Mouse (Mus musculus) intestine, embryonic 15.5 days (tissue): ENCODE measurements at regions not wholly inside any gene's neighbourhood (a gene's known extent, or its start where the extent isn't known, plus 50 kb on each side); places are given as distances from the start of the nearest gene placed in this dataset.

Experiments
- ATAC-seq: fragments of 200-750 bp; cut with Nextera tagmentation; 2 replicates; pipeline ENCODE4 v1.8.0; 2017; ENCODE audit warnings: moderate TSS enrichment, moderate library complexity
- H3K27ac ChIP-seq: fragments of 300-500 bp; sonication (generic); 2 replicates; pipeline ENCODE4 v1.5.1; 2015; ENCODE audit warnings: mild to moderate bottlenecking, inconsistent platforms
- H3K27me3 ChIP-seq: fragments of 300-500 bp; sonication (generic); replicated peaks from 2 replicates; pipeline ENCODE4 v1.6.1; 2015; ENCODE audit warnings: inconsistent platforms
- H3K36me3 ChIP-seq: fragments of 300-500 bp; sonication (generic); 2 replicates; pipeline ENCODE4 v1.6.1; 2015; ENCODE audit warnings: inconsistent platforms
- H3K4me1 ChIP-seq: fragments of 300-500 bp; sonication (generic); replicated peaks from 2 replicates; pipeline ENCODE4 v1.6.1; 2015; ENCODE audit warnings: inconsistent platforms
- H3K4me2 ChIP-seq: fragments of 300-500 bp; sonication (generic); replicated peaks from 2 replicates; pipeline ENCODE4 v1.6.1; 2015; ENCODE audit warnings: mild to moderate bottlenecking, inconsistent platforms
- H3K4me3 ChIP-seq: fragments of 300-500 bp; sonication (generic); replicated peaks from 2 replicates; pipeline ENCODE4 v1.5.1; 2015; ENCODE audit warnings: inconsistent platforms
- H3K9ac ChIP-seq: fragments of 300-500 bp; sonication (generic); 2 replicates; pipeline ENCODE4 v1.6.1; 2015; ENCODE audit warnings: inconsistent platforms
- H3K9me3 ChIP-seq: fragments of 300-500 bp; sonication (generic); 2 replicates; pipeline ENCODE4 v1.6.1; 2016; ENCODE audit warnings: inconsistent platforms
- WGBS: fragments of 180-500 bp; shearing (Covaris S2); methylation state at CpG from one replicate; pipeline ENCODE4 v1.1.7; 2015; 5-methylcytosine and 5-hydroxymethylcytosine counted together

DNA sequence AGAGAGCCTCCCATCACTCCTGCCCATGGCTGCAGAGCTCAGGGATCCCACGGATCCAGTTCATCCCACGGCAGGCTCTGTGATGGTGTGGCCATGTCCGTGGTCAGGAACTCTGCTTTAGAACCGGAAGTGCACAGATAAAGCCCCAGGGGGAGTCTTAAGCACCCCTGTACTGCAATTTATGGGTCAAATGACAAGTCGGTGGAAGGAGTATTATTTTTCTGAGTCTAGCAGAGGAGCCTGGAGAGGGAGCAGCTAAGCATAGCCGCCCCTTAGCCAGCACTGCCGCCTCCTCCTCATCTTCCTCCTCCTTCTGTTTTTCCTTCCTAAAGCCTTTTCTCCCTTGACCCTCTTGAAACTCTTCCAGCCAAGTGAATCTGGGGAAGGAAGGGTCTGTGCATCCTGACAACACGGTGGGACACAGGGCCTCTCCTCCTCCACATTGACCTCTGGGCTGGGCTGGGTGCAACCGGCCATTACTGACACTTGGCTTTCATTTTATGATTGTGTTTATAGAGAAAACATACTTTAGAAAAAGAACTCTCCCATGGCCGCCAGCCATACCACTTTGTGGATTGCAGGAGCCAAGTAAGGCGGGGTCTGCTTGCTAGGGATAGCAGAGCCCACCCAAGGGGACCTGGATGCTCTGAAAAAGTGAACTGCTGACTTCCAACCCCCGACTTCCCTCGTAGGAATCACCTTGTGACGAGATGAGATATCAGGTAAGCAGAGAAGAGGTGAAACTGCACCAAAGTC is 494.3 kb downstream of the Ccdc171 start:
- peaks cover 8% of the 10 kb centered on the region; the same call in 1 of the 2 replicates for H3K4me1 ChIP-seq
- H3K4me2 ChIP-seq: no peak overlapping the region
- H3K27ac ChIP-seq: 0 out of 2 replicates have a peak overlapping the region, but pooled peaks have one; percentile 13
- H3K4me3 ChIP-seq: no peak overlapping the region
- H3K27me3 ChIP-seq: no peaks in the 10 kb centered on the region
- H3K9me3 ChIP-seq: no peaks in the 10 kb centered on the region
- H3K9ac ChIP-seq: no peak overlapping the region
- H3K36me3 ChIP-seq: no peaks in the 10 kb centered on the region
- 74% methylated on average over 14 of the region's 14 CpGs for WGBS
- no peak for ATAC-seq

- 55% methylated on average over 1 of the region's 1 CpGs for WGBS
- Histone ChIP-seq H3K4me2 (no peak overlapping the region), H3K27me3 (no peaks in the 10 kb centered on the region), H3K9me3 (no peaks in the 10 kb centered on the region), H3K4me1 (peaks cover 8% of the 10 kb centered on the region; the same call in 1 of the 2 replicates), H3K36me3 (no peaks in the 10 kb centered on the region), H3K9ac (no peak overlapping the region), H3K27ac (no peak overlapping the region), H3K4me3 (no peak overlapping the region)
- peak; percentile 36; the same call in 1 of the 2 replicates for ATAC-seq
Measured at GRCm38 (mm10) chr4:84020692-84021091, 495.3 kb downstream of the Ccdc171 start.

- Histone ChIP-seq H3K4me3 (no peak overlapping the region), H3K36me3 (no peaks in the 10 kb centered on the region), H3K27ac (no peak overlapping the region), H3K9ac (no peak overlapping the region), H3K9me3 (no peaks in the 10 kb centered on the region), H3K4me2 (no peak overlapping the region), H3K4me1 (peaks cover 8% of the 10 kb centered on the region; the same call in 1 of the 2 replicates), H3K27me3 (no peaks in the 10 kb centered on the region)
- no peak for ATAC-seq
- 88% methylated on average over 7 of the region's 7 CpGs for WGBS
Measured at GRCm38 (mm10) chr4:84022323-84022722, 497.0 kb downstream of the Ccdc171 start.

GRCm38 (mm10) chr4:84026144-84026543 is 500.8 kb downstream of the Ccdc171 start:
- H3K4me1 ChIP-seq: no peaks in the 10 kb centered on the region
- H3K9ac ChIP-seq: no peak overlapping the region
- H3K9me3 ChIP-seq: no peaks in the 10 kb centered on the region
- WGBS: 39% methylated on average over 8 of the region's 8 CpGs
- H3K36me3 ChIP-seq: no peaks in the 10 kb centered on the region
- H3K27me3 ChIP-seq: no peaks in the 10 kb centered on the region
- H3K4me3 ChIP-seq: no peak overlapping the region
- H3K4me2 ChIP-seq: no peak overlapping the region
- no peak for ATAC-seq
- H3K27ac ChIP-seq: no peak overlapping the region

GRCm38 (mm10) chr4:84028120-84028519 is 502.8 kb downstream of the Ccdc171 start:
- no peaks in the 10 kb centered on the region for H3K27me3 ChIP-seq
- no peak overlapping the region for H3K4me3 ChIP-seq
- H3K4me2 ChIP-seq: no peak overlapping the region
- no peaks in the 10 kb centered on the region for H3K36me3 ChIP-seq
- H3K9ac ChIP-seq: no peak overlapping the region
- H3K27ac ChIP-seq: no peak overlapping the region
- no peak for ATAC-seq
- no peaks in the 10 kb centered on the region for H3K9me3 ChIP-seq
- WGBS: 50% methylated on average over 5 of the region's 5 CpGs
- H3K4me1 ChIP-seq: no peaks in the 10 kb centered on the region

- Histone ChIP-seq H3K4me1 (no peaks in the 10 kb centered on the region), H3K9me3 (no peaks in the 10 kb centered on the region), H3K27ac (no peak overlapping the region), H3K4me3 (no peak overlapping the region), H3K9ac (no peak overlapping the region), H3K4me2 (no peak overlapping the region), H3K36me3 (no peaks in the 10 kb centered on the region), H3K27me3 (no peaks in the 10 kb centered on the region)
- 88% methylated on average over 5 of the region's 5 CpGs for WGBS
- no peak for ATAC-seq
Measured at GRCm38 (mm10) chr4:84030916-84031315, 505.6 kb downstream of the Ccdc171 start.

- H3K4me1 ChIP-seq: no peaks in the 10 kb centered on the region
- no peaks in the 10 kb centered on the region for H3K27me3 ChIP-seq
- no peaks in the 10 kb centered on the region for H3K36me3 ChIP-seq
- no peak overlapping the region for H3K9ac ChIP-seq
- no peak overlapping the region for H3K4me2 ChIP-seq
- no peak overlapping the region for H3K4me3 ChIP-seq
- no peak overlapping the region for H3K27ac ChIP-seq
- 71% methylated on average over 10 of the region's 10 CpGs for WGBS
- H3K9me3 ChIP-seq: no peaks in the 10 kb centered on the region
- no peak for ATAC-seq
Measured at GRCm38 (mm10) chr4:84032505-84032904, 507.2 kb downstream of the Ccdc171 start.

GRCm38 (mm10) chr4:84035347-84035746 is 510.0 kb downstream of the Ccdc171 start:
- 81% methylated on average over 1 of the region's 1 CpGs for WGBS
- H3K9me3 ChIP-seq: no peaks in the 10 kb centered on the region
- ATAC-seq: no peak

DNA sequence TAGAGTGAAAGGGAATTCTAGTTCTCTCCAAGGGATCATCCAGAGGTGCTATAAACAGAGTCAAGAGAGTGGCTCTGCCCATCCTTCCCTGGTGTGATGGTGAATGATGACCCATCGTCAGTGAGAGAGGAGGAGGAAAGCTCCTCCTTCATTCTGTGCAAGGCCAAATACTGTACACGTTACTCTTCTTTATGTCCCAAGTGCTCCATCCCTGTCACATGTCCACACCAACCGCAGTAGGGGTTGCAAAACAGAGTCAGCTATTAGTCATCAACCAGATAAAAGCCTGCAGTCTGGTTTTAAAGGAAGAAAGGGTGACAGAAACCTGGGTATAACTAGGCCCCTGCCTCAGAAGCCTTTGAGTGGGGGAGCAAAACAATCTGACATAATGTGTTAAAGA is 512.2 kb downstream of the Ccdc171 start:
- H3K4me2 ChIP-seq: no peak overlapping the region
- H3K36me3 ChIP-seq: no peaks in the 10 kb centered on the region
- no peak overlapping the region for H3K27ac ChIP-seq
- WGBS: 53% methylated on average over 3 of the region's 3 CpGs
- no peak overlapping the region for H3K9ac ChIP-seq
- H3K4me3 ChIP-seq: no peak overlapping the region
- no peaks in the 10 kb centered on the region for H3K4me1 ChIP-seq
- ATAC-seq: no peak
- no peaks in the 10 kb centered on the region for H3K27me3 ChIP-seq
- no peaks in the 10 kb centered on the region for H3K9me3 ChIP-seq

More at GRCm38 (mm10) chr4:84035347-84035746, 510.0 kb downstream of the Ccdc171 start:
- no peaks in the 10 kb centered on the region for H3K4me1 ChIP-seq
- no peaks in the 10 kb centered on the region for H3K36me3 ChIP-seq
- no peak overlapping the region for H3K4me2 ChIP-seq
- H3K9ac ChIP-seq: no peak overlapping the region
- H3K27me3 ChIP-seq: no peaks in the 10 kb centered on the region
- no peak overlapping the region for H3K27ac ChIP-seq
- H3K4me3 ChIP-seq: no peak overlapping the region

DNA sequence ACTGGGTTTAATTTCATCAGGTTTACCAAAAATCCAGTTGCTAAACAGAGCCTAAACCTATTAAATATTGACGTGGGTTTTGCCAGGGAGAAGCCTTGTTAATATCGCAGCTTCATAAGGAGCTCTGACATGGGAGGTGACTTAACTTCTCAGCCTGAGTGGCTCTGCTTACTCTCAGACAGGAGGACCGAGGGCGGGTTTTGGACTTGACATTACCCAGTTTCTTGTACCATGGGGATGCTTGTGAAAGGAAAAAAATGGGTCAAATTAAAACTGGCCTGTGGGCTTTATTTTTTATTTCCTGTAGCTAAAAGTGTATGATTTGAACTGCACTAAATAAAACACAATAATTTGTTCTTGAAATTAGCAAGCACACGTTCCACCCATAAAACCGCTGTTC is 524.9 kb downstream of the Ccdc171 start:
- 39% methylated on average over 6 of the region's 6 CpGs for WGBS

DNA sequence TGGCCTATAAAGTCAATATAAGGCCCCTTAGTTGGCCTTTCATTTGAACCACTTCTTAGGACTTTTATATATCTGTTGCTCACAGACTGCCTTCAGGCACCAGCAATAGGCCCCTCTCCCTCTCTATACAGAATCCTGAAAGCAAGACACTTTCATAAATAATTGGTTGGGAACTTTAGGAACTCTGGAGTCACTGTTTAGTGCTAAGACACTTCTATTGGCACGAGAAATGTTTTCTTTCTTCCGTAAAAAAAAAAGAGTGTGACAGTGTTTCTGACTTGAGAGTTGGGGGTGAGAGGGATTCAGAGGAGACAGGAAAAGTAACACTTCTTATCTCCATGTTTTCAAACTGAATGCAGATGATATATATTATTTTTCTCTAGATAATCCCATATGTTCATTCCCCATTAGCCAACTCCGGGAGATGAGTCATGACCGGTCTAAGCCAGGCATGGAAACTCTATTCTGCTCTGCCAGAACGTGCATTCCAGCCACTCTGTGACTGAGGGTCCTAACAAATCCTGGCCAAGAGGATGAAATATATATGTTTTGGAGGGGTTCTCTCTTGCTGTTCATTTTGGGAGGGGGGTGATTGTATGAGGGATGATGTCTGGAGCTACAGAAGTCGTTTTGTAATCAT is 531.6 kb downstream of the Ccdc171 start:
- ATAC-seq: 0 out of 2 replicates have a peak, but pooled peaks have one; percentile 41
- H3K9ac ChIP-seq: no peak overlapping the region
- 58% methylated on average over 6 of the region's 6 CpGs for WGBS
- H3K4me2 ChIP-seq: no peak overlapping the region
- H3K36me3 ChIP-seq: no peaks in the 10 kb centered on the region
- no peak overlapping the region for H3K4me3 ChIP-seq
- no peaks in the 10 kb centered on the region for H3K9me3 ChIP-seq
- H3K27ac ChIP-seq: no peak overlapping the region
- no peaks in the 10 kb centered on the region for H3K27me3 ChIP-seq
- H3K4me1 ChIP-seq: no peaks in the 10 kb centered on the region

More for the DNA sequence above, 524.9 kb downstream of the Ccdc171 start:
- H3K27me3 ChIP-seq: no peaks in the 10 kb centered on the region
- H3K36me3 ChIP-seq: no peaks in the 10 kb centered on the region
- no peak overlapping the region for H3K4me3 ChIP-seq
- H3K4me1 ChIP-seq: no peaks in the 10 kb centered on the region
- H3K4me2 ChIP-seq: no peak overlapping the region
- no peak overlapping the region for H3K27ac ChIP-seq
- no peaks in the 10 kb centered on the region for H3K9me3 ChIP-seq
- ATAC-seq: no peak
- no peak overlapping the region for H3K9ac ChIP-seq

- Histone ChIP-seq H3K4me2 (no peak overlapping the region), H3K36me3 (no peaks in the 10 kb centered on the region), H3K27ac (no peak overlapping the region), H3K9me3 (no peaks in the 10 kb centered on the region), H3K4me1 (0 out of 2 replicates have a peak, but pooled peaks cover 2% of the 10 kb centered on the region), H3K9ac (no peak overlapping the region), H3K27me3 (no peaks in the 10 kb centered on the region), H3K4me3 (no peak overlapping the region)
- no peak for ATAC-seq
- 78% methylated on average over 2 of the region's 2 CpGs for WGBS
Measured at GRCm38 (mm10) chr4:84060187-84060586, 534.8 kb downstream of the Ccdc171 start.
